Mouse (Mus musculus): ENCODE results near the gene Six1. TPM values are rescaled to one million over a fixed set of nuclear protein-coding genes. Genes with fewer than 3 reads are reported as not detected.
A peak's percentile ranks its signal among the peaks of the same experiment; 100 is the strongest.

Six1 gene
- polyA plus RNA-seq, 1 experiment, result 0.53 TPM

- Histone ChIP-seq H3K36me3 (ENCODE audit: control insufficient read depth, insufficient read depth, low read length) (no peaks in the 10 kb centered on the region), H3K27me3 (replicated peaks; ENCODE audit: control insufficient read depth, insufficient read depth, low read length) (0 out of 2 replicates have a peak, but pooled peaks cover 2% of the 10 kb centered on the region), H3K4me1 (ENCODE audit: control insufficient read depth, insufficient read depth, low read length) (no peaks in the 10 kb centered on the region), H3K4me3 (ENCODE audit: insufficient read depth, low read depth, low read length) (no peak overlapping the region), H3K27ac (ENCODE audit: insufficient read depth, low read depth, low read length) (no peak overlapping the region)
- no peak for DNase-seq
- TF ChIP-seq POLR2A (IDR thresholded peaks at IDR 0.05; ENCODE audit: low read depth, low read length), result no peak
- TF ChIP-seq CTCF (conservative IDR thresholded peaks at IDR 0.05; ENCODE audit: insufficient read depth, insufficient read length, low read depth, low read length), result no peak
- WGBS, result 52% methylated on average over 4 of the region's 4 CpGs
Observed at GRCm38 (mm10) chr12:73031315-73031714, 22.4 kb downstream of the Six1 start.

DNA sequence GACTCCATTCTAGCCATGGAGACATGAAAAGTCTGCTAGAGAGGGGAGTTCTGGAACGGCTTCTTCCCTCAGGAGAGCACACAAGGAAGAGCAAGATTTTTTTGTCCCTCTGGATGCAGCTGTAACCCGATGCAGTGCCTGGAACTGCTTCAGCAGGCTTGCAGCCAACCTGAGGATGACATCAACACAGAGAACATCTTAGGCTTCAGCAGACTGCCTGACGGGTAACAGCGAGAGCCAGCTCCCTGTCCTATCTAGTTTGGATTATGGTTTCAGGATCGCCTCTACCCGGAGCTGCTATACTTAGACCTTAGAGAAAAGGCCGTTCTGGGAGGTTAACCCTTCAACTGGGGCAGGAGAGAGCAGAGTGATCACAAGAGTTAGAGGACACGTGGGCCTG is 28.2 kb downstream of the Six1 start:
- no peaks in the 10 kb centered on the region for H3K27me3 ChIP-seq (replicated peaks; ENCODE audit: control insufficient read depth, insufficient read depth, low read length)
- H3K4me1 ChIP-seq (ENCODE audit: control insufficient read depth, insufficient read depth, low read length), result no peaks in the 10 kb centered on the region
- DNase-seq, result no peak
- no peak overlapping the region for H3K4me3 ChIP-seq (ENCODE audit: insufficient read depth, low read depth, low read length)
- 36% methylated on average over 8 of the region's 8 CpGs for WGBS
- no peak overlapping the region for H3K27ac ChIP-seq (ENCODE audit: insufficient read depth, low read depth, low read length)
- H3K36me3 ChIP-seq (ENCODE audit: control insufficient read depth, insufficient read depth, low read length), result no peaks in the 10 kb centered on the region
- TF ChIP-seq CTCF (conservative IDR thresholded peaks at IDR 0.05; ENCODE audit: insufficient read depth, insufficient read length, low read depth, low read length), result no peak
- TF ChIP-seq POLR2A (IDR thresholded peaks at IDR 0.05; ENCODE audit: low read depth, low read length), result no peak

- TF ChIP-seq POLR2A (IDR thresholded peaks at IDR 0.05; ENCODE audit: low read depth, low read length), result no peak
- peak; percentile 17; the same call in 1 of the 2 replicates for TF ChIP-seq CTCF (conservative IDR thresholded peaks at IDR 0.05; ENCODE audit: insufficient read depth, insufficient read length, low read depth, low read length)
- Histone ChIP-seq H3K36me3 (ENCODE audit: control insufficient read depth, insufficient read depth, low read length) (no peaks in the 10 kb centered on the region), H3K27ac (ENCODE audit: insufficient read depth, low read depth, low read length) (no peak overlapping the region), H3K4me1 (ENCODE audit: control insufficient read depth, insufficient read depth, low read length) (no peaks in the 10 kb centered on the region), H3K4me3 (ENCODE audit: insufficient read depth, low read depth, low read length) (no peak overlapping the region), H3K27me3 (replicated peaks; ENCODE audit: control insufficient read depth, insufficient read depth, low read length) (no peaks in the 10 kb centered on the region)
- WGBS, result 2% methylated on average over 4 of the region's 4 CpGs
- peak; percentile 78 for DNase-seq
Observed at GRCm38 (mm10) chr12:73020941-73021340, 32.7 kb downstream of the Six1 start.

- H3K36me3 ChIP-seq (ENCODE audit: control insufficient read depth, insufficient read depth, low read length), result no peaks in the 10 kb centered on the region
- H3K27ac ChIP-seq (ENCODE audit: insufficient read depth, low read depth, low read length), result no peak overlapping the region
- TF ChIP-seq POLR2A (IDR thresholded peaks at IDR 0.05; ENCODE audit: low read depth, low read length) (no peak), CTCF (conservative IDR thresholded peaks at IDR 0.05; ENCODE audit: insufficient read depth, insufficient read length, low read depth, low read length) (no peak)
- H3K27me3 ChIP-seq (replicated peaks; ENCODE audit: control insufficient read depth, insufficient read depth, low read length), result no peaks in the 10 kb centered on the region
- WGBS, result 33% methylated on average over 3 of the region's 3 CpGs
- no peak for DNase-seq
- H3K4me3 ChIP-seq (ENCODE audit: insufficient read depth, low read depth, low read length), result no peak overlapping the region
- no peaks in the 10 kb centered on the region for H3K4me1 ChIP-seq (ENCODE audit: control insufficient read depth, insufficient read depth, low read length)
Observed at GRCm38 (mm10) chr12:73020422-73020821, 33.3 kb downstream of the Six1 start.

GRCm38 (mm10) chr12:73018838-73019237 is 34.8 kb downstream of the Six1 start:
- Histone ChIP-seq H3K27ac (ENCODE audit: insufficient read depth, low read depth, low read length) (no peak overlapping the region), H3K4me1 (ENCODE audit: control insufficient read depth, insufficient read depth, low read length) (no peaks in the 10 kb centered on the region), H3K36me3 (ENCODE audit: control insufficient read depth, insufficient read depth, low read length) (no peaks in the 10 kb centered on the region), H3K4me3 (ENCODE audit: insufficient read depth, low read depth, low read length) (no peak overlapping the region), H3K27me3 (replicated peaks; ENCODE audit: control insufficient read depth, insufficient read depth, low read length) (no peaks in the 10 kb centered on the region)
- no peak for DNase-seq
- WGBS, result 64% methylated on average over 4 of the region's 4 CpGs
- TF ChIP-seq POLR2A (IDR thresholded peaks at IDR 0.05; ENCODE audit: low read depth, low read length) (no peak), CTCF (conservative IDR thresholded peaks at IDR 0.05; ENCODE audit: insufficient read depth, insufficient read length, low read depth, low read length) (no peak)

GRCm38 (mm10) chr12:73016171-73016570 is 37.5 kb downstream of the Six1 start:
- H3K4me3 ChIP-seq (ENCODE audit: insufficient read depth, low read depth, low read length), result no peak overlapping the region
- no peak for DNase-seq
- TF ChIP-seq POLR2A (IDR thresholded peaks at IDR 0.05; ENCODE audit: low read depth, low read length), result no peak
- no peak for TF ChIP-seq CTCF (conservative IDR thresholded peaks at IDR 0.05; ENCODE audit: insufficient read depth, insufficient read length, low read depth, low read length)
- 85% methylated on average over 4 of the region's 4 CpGs for WGBS
- H3K27me3 ChIP-seq (replicated peaks; ENCODE audit: control insufficient read depth, insufficient read depth, low read length), result no peaks in the 10 kb centered on the region
- no peaks in the 10 kb centered on the region for H3K36me3 ChIP-seq (ENCODE audit: control insufficient read depth, insufficient read depth, low read length)
- no peaks in the 10 kb centered on the region for H3K4me1 ChIP-seq (ENCODE audit: control insufficient read depth, insufficient read depth, low read length)
- H3K27ac ChIP-seq (ENCODE audit: insufficient read depth, low read depth, low read length), result no peak overlapping the region

DNA sequence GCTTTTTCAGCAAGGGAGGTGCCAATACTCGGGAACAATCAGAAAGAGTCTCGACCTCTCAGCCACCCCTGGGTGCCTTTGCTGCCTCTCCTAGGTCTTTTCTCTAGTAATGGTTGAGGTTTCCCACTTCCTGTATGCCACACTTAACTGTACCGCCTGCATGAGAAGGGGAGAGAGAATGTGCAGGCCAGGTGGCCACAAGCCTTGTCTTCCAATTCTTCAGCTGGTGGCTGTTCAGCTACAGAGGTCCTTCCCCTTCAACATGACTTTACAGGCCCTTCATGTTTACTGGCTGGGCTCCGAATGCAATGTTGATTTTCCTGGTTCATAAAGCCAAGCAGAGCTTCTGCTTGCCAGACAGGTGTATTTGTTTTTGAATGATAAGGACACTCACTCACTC is 39.4 kb downstream of the Six1 start:
- DNase-seq, result no peak
- H3K27ac ChIP-seq (ENCODE audit: insufficient read depth, low read depth, low read length), result no peak overlapping the region
- TF ChIP-seq POLR2A (IDR thresholded peaks at IDR 0.05; ENCODE audit: low read depth, low read length) (no peak), CTCF (conservative IDR thresholded peaks at IDR 0.05; ENCODE audit: insufficient read depth, insufficient read length, low read depth, low read length) (no peak)
- H3K27me3 ChIP-seq (replicated peaks; ENCODE audit: control insufficient read depth, insufficient read depth, low read length), result no peaks in the 10 kb centered on the region; the same call in 1 of the 2 replicates
- 97% methylated on average over 4 of the region's 4 CpGs for WGBS
- H3K36me3 ChIP-seq (ENCODE audit: control insufficient read depth, insufficient read depth, low read length), result no peaks in the 10 kb centered on the region
- H3K4me3 ChIP-seq (ENCODE audit: insufficient read depth, low read depth, low read length), result no peak overlapping the region
- no peaks in the 10 kb centered on the region for H3K4me1 ChIP-seq (ENCODE audit: control insufficient read depth, insufficient read depth, low read length)

All from kidney, adult 2 months (tissue).